Mouse (Mus musculus) stomach, postnatal 0 days (tissue): Measurements from ENCODE around the gene Polm.

Experiments
- CTCF ChIP-seq: IDR thresholded peaks from 2 replicates; pipeline ENCODE4 v1.5.1; 2016; ENCODE audit warnings: antibody characterized with exemption, low read depth, mild to moderate bottlenecking, moderate library complexity
- EP300 ChIP-seq: optimal IDR thresholded peaks from 2 replicates; pipeline ENCODE3; 2016; ENCODE audit warnings: antibody characterized with exemption

DNA sequence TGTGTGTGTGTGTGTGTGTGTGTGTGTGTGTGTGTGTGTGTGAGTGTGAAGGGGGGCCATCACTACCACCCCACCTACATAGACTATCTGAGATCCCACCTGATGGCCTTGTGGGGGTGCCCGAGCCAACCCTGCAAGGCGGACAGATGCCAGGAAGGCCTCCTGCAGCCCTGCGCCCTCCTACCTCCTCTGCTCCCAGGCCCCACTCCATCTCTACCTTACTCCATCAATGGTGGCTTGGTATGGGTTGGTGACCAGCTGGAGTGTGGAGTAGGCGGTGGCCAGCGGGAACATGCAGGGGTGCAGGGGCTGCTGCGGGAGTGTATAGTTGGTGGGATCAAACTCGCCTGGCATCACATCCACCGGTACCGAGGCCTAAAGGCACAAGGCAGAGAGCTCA lies 35.4 kb upstream of the Polm start:
- TF ChIP-seq CTCF (no peak), EP300 (no peak)
